18 mouse cellular contexts compared by ENCODE assay signal in the genomic region with DNA sequence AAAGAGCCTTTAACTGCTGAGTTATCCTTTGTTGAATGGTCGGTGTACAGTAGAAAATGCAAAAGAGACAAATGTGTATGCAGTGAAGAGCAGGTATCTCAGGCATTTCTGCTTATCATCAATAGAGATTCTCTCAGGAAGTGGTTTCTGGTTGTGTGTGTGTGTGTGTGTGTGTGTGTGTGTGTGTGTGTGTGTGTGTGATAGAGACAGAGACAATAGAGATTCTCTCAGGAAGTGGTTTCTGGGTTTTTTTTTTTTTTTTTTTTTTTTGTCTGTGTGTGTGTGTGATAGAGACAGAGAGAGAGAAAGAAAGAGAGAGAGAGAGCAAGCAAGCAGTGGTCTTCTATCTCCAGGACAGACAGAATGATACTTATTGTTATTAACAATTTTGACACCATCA. TPM values are rescaled to one million over a fixed set of nuclear protein-coding genes. Genes with fewer than 3 reads are reported as not detected.
"Had no signal": no experiment of that assay in that cellular context is flagged by ENCODE, and none has a peak within 500 bp of the region (broad histone marks: within the 10 kb centered on the region; RNA-seq: fewer than 3 reads in every experiment).

No protein-coding gene starts in this region.

- H3K27me3 ChIP-seq: neural tube, embryonic 12.5 days; neural tube, embryonic 13.5 days; neural tube, embryonic 15.5 days; stomach, embryonic 15.5 days had no signal

- H3K9ac ChIP-seq: neural tube, embryonic 12.5 days; neural tube, embryonic 13.5 days; neural tube, embryonic 15.5 days; stomach, embryonic 15.5 days had no signal

- H3K4me1 ChIP-seq: neural tube, embryonic 12.5 days; neural tube, embryonic 13.5 days; neural tube, embryonic 15.5 days; stomach, embryonic 15.5 days had no signal

- H3K36me3 ChIP-seq: neural tube, embryonic 12.5 days; neural tube, embryonic 13.5 days; neural tube, embryonic 15.5 days; stomach, embryonic 15.5 days had no signal

- H3K4me3 ChIP-seq: neural tube, embryonic 12.5 days; neural tube, embryonic 13.5 days; neural tube, embryonic 15.5 days; stomach, embryonic 15.5 days had no signal

- H3K27ac ChIP-seq: neural tube, embryonic 12.5 days; neural tube, embryonic 13.5 days; neural tube, embryonic 15.5 days; stomach, embryonic 15.5 days; stomach, postnatal 0 days had no signal

- H3K9me3 ChIP-seq: neural tube, embryonic 12.5 days; neural tube, embryonic 15.5 days; stomach, embryonic 15.5 days had no signal

- DNase-seq: retina, postnatal 1 day; right cerebral cortex, adult 18-20 months; right cerebral cortex, postnatal 14 days; right cerebral cortex, postnatal 25 days; right cerebral cortex, postnatal 4 days; thymus, adult 18-20 months; thymus, adult 2 months; thymus, postnatal 14 days; thymus, postnatal 25 days; thymus, postnatal 36 days; thymus, postnatal 4 days had no signal

RNA-seq across cellular contexts. Expression of a gene that starts 15.0 kb away (rescaled TPM):
- total RNA-seq: neutrophil, adult 5-6 weeks had no signal
- polyA plus RNA-seq: spleen, adult 2 months had no signal
